Mouse (Mus musculus): ENCODE measurements around the gene Hba-x. TPM values are rescaled to one million over a fixed set of nuclear protein-coding genes. Genes with fewer than 3 reads are reported as not detected.
A peak's percentile ranks its signal among the peaks of the same experiment; 100 is the strongest.
"Not testable (repeated sequence)": the region's sequence is repeated elsewhere in the genome, so short reads cannot be mapped to it uniquely, and the experiment has no call there.

The Hba-x gene
- total and polyA plus RNA-seq, 2 experiments from 2014 or later, result not detected

GRCm38 (mm10) chr11:32285031-32285775 lies 9.0 kb downstream of the Hba-x start:
- no peaks in the 10 kb centered on the region for H3K9me3 ChIP-seq (ENCODE audit: low read length)
- H3K9ac ChIP-seq, result no peak overlapping the region
- WGBS, result 86% methylated on average over 7 of the region's 7 CpGs
- H3K4me3 ChIP-seq (ENCODE audit: low read depth, low read length), result no peak overlapping the region
- H3K4me1 ChIP-seq (ENCODE audit: insufficient read depth), result no peaks in the 10 kb centered on the region
- no peaks in the 10 kb centered on the region for H3K36me3 ChIP-seq (ENCODE audit: insufficient read depth)
- no peak for DNase-seq
- no peak overlapping the region for H3K27ac ChIP-seq (ENCODE audit: low read depth, low read length)
- TF ChIP-seq CTCF (IDR thresholded peaks at IDR 0.05; ENCODE audit: low read depth), result no peak
- H3K4me2 ChIP-seq (ENCODE audit: low read depth), result no peak overlapping the region
- peaks cover 5% of the 10 kb centered on the region; the same call in 1 of the 2 replicates for H3K27me3 ChIP-seq (ENCODE audit: insufficient read depth, low read length)
- ATAC-seq, result no peak

DNA sequence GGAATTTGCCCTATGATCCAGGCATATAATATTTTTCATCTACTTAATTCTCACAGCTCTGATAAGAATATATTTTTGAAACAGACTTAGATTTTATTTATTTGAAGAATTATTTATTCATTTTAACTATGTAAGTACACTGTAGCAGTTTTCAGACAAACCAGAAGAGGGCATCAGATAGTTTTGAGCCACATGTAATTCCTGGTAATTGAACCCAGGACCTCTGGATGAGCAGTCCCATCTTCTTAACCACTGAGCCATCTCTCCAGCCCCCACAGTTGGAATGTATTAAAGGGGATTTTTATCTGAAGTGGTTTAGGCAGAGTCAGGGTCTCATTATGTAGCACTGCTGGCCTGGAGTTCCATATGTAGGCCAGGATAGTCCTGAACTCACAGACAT lies 9.7 kb downstream of the Hba-x start:
- H3K27ac ChIP-seq (ENCODE audit: low read depth, low read length); H3K36me3 ChIP-seq (ENCODE audit: insufficient read depth); ATAC-seq; H3K27me3 ChIP-seq (ENCODE audit: insufficient read depth, low read length); H3K9ac ChIP-seq; H3K4me3 ChIP-seq (ENCODE audit: low read depth, low read length); H3K4me2 ChIP-seq (ENCODE audit: low read depth); DNase-seq; H3K9me3 ChIP-seq (ENCODE audit: low read length); H3K4me1 ChIP-seq (ENCODE audit: insufficient read depth): not testable (repeated sequence)
- peak; percentile 13; the same call in 1 of the 2 replicates for TF ChIP-seq CTCF (IDR thresholded peaks at IDR 0.05; ENCODE audit: low read depth)

- H3K9me3 ChIP-seq (ENCODE audit: low read length); H3K36me3 ChIP-seq (ENCODE audit: insufficient read depth); H3K4me1 ChIP-seq (ENCODE audit: insufficient read depth); H3K27ac ChIP-seq (ENCODE audit: low read depth, low read length); H3K27me3 ChIP-seq (ENCODE audit: insufficient read depth, low read length): not testable (repeated sequence)
- DNase-seq (peak; percentile 78), ATAC-seq (peak; percentile 94)
- Histone ChIP-seq H3K4me2 (ENCODE audit: low read depth) (peak within 1 kb of the TSS; percentile 59), H3K4me3 (ENCODE audit: low read depth, low read length) (peak within 1 kb of the TSS; percentile 30), H3K9ac (peak within 1 kb of the TSS; percentile 41; the same call in 1 of the 2 replicates)
- WGBS, result 21% methylated on average over 30 of the region's 33 CpGs
- TF ChIP-seq CTCF (IDR thresholded peaks at IDR 0.05; ENCODE audit: low read depth), result peak; percentile 87
Observed at GRCm38 (mm10) chr11:32286695-32287492, 10.7 kb downstream of the Hba-x start, which contains the start of gene Hbq1b. TSS of gene Hbq1b (plus strand) at chr11:32286965.

DNA sequence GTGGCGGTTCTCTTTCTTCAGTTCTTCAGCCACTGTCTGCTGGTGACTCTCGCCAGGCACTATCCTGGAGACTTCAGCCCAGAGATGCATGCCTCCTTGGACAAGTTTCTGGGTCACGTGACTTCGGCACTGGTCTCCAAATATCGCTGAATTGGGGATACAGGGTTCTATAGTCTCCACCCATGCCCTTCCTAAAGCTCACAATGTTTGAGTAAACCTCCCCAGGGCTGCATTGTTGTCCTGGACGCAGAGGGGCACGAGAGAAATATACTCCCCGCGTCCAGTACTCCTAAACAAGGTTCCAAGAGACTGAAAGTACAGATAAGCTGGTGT lies 11.3 kb downstream of the Hba-x start:
- no peak for TF ChIP-seq CTCF (IDR thresholded peaks at IDR 0.05; ENCODE audit: low read depth)
- Histone ChIP-seq H3K4me3 (ENCODE audit: low read depth, low read length) (peak overlapping the region; percentile 30; the same call in 1 of the 2 replicates), H3K36me3 (ENCODE audit: insufficient read depth) (no peaks in the 10 kb centered on the region), H3K9ac (no peak overlapping the region), H3K9me3 (ENCODE audit: low read length) (no peaks in the 10 kb centered on the region), H3K27me3 (ENCODE audit: insufficient read depth, low read length) (peaks cover 5% of the 10 kb centered on the region; the same call in 1 of the 2 replicates), H3K4me2 (ENCODE audit: low read depth) (peak overlapping the region; percentile 59), H3K4me1 (ENCODE audit: insufficient read depth) (no peaks in the 10 kb centered on the region), H3K27ac (ENCODE audit: low read depth, low read length) (no peak overlapping the region)
- ATAC-seq (no peak), DNase-seq (no peak)
- WGBS, result 72% methylated on average over 9 of the region's 9 CpGs

DNA sequence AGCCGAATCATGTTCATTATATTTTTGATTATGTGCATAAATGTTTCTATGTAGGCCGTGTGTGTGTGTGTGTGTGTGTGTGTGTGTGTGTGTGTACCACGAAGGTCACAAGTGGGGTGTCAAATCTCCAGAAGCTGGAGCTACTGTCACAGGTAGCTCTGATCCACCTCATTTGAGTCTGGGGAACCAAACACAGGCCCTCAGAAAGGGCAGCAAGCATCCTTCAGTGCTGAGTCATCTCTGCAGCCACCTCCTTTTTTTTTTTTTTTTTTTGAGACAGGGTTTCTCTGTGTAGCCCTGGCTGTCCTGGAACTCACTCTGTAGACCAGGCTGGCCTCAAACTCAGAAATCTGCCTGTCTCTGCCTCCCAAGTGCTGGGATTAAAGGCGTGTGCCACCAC lies 16.6 kb downstream of the Hba-x start:
- H3K27me3 ChIP-seq (ENCODE audit: insufficient read depth, low read length); H3K4me2 ChIP-seq (ENCODE audit: low read depth); H3K9me3 ChIP-seq (ENCODE audit: low read length); H3K36me3 ChIP-seq (ENCODE audit: insufficient read depth); H3K27ac ChIP-seq (ENCODE audit: low read depth, low read length); H3K4me1 ChIP-seq (ENCODE audit: insufficient read depth); H3K4me3 ChIP-seq (ENCODE audit: low read depth, low read length); H3K9ac ChIP-seq; ATAC-seq; DNase-seq: not testable (repeated sequence)
- WGBS, result 81% methylated on average over 4 of the region's 4 CpGs

DNA sequence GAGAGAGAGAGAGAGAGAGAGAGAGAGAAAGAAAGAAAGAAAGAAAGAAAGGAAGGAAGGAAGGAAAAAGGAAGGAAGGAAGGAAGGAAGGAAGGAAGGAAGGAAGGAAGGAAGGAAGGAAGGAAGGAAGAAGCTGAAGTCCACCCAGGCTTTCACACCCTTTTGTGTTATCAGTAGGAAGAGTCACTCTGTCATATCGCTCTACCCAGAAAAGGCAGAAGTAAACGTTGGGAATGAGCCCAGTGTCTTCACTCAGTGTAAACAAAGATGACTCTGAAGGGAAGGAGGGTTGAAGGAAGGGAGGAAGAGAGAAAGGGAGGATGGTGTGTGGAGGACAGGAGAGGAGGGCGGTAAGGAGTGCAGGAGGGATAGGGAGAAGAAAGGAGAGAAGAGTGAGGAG lies 17.3 kb downstream of the Hba-x start:
- H3K27ac ChIP-seq (ENCODE audit: low read depth, low read length); H3K4me3 ChIP-seq (ENCODE audit: low read depth, low read length); ATAC-seq; H3K9ac ChIP-seq; H3K9me3 ChIP-seq (ENCODE audit: low read length); H3K4me2 ChIP-seq (ENCODE audit: low read depth); H3K4me1 ChIP-seq (ENCODE audit: insufficient read depth); DNase-seq; H3K27me3 ChIP-seq (ENCODE audit: insufficient read depth, low read length); H3K36me3 ChIP-seq (ENCODE audit: insufficient read depth): not testable (repeated sequence)
- 71% methylated on average over 3 of the region's 3 CpGs for WGBS

DNA sequence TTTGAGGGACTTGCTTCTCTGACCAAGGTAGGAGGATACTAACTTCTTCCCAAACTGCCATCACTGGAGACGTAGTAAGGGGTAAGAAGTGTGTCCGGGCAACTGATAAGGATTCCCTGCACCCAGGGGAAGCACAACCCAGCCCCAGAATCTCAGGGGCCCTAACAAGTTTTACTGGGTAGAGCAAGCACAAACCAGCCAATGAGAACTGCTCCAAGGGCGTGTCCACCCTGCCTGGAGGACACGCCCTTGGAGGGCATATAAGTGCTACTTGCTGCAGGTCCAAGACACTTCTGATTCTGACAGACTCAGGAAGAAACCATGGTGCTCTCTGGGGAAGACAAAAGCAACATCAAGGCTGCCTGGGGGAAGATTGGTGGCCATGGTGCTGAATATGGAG lies 20.0 kb downstream of the Hba-x start, which contains the start of gene Hba-a2:
Hba-a2 (plus strand) TSS at position 287 of the 400 bp plus-strand sequence.
- not testable (repeated sequence) for H3K27ac ChIP-seq (ENCODE audit: low read depth, low read length); H3K4me2 ChIP-seq (ENCODE audit: low read depth); H3K9me3 ChIP-seq (ENCODE audit: low read length); DNase-seq; H3K4me1 ChIP-seq (ENCODE audit: insufficient read depth); ATAC-seq; H3K4me3 ChIP-seq (ENCODE audit: low read depth, low read length); H3K27me3 ChIP-seq (ENCODE audit: insufficient read depth, low read length); H3K36me3 ChIP-seq (ENCODE audit: insufficient read depth); H3K9ac ChIP-seq
- WGBS, result no CpG with 5 or more reads among the region's 4 CpGs

DNA sequence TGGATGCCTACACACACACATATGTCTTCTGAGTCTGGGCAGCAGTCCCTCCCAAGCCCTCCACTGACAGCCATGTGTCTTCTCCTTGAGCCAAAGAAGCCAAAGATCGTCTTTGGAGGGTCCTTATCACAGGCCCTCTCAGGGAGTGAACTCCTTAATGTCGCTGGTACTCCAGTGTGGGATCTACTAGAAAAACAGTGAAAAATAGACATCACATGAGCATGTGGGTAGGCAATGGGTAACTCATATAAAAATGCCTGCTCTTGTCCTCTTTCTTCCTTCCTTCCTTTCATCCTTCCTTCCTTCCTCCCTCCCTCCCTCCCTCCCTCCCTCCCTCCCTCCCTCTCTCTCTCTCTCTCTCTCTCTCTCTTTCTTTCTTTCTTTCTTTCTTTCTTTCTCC lies 21.2 kb downstream of the Hba-x start:
- not testable (repeated sequence) for ATAC-seq, H3K9ac ChIP-seq
- WGBS, result 60% methylated on average over 2 of the region's 2 CpGs

More for the DNA sequence above, 21.2 kb downstream of the Hba-x start:
- H3K9me3 ChIP-seq (ENCODE audit: low read length); H3K4me3 ChIP-seq (ENCODE audit: low read depth, low read length); H3K27ac ChIP-seq (ENCODE audit: low read depth, low read length); DNase-seq; H3K4me1 ChIP-seq (ENCODE audit: insufficient read depth); H3K27me3 ChIP-seq (ENCODE audit: insufficient read depth, low read length); H3K36me3 ChIP-seq (ENCODE audit: insufficient read depth); H3K4me2 ChIP-seq (ENCODE audit: low read depth): not testable (repeated sequence)
